Mouse (Mus musculus): ENCODE data around the gene Hunk.

DNA sequence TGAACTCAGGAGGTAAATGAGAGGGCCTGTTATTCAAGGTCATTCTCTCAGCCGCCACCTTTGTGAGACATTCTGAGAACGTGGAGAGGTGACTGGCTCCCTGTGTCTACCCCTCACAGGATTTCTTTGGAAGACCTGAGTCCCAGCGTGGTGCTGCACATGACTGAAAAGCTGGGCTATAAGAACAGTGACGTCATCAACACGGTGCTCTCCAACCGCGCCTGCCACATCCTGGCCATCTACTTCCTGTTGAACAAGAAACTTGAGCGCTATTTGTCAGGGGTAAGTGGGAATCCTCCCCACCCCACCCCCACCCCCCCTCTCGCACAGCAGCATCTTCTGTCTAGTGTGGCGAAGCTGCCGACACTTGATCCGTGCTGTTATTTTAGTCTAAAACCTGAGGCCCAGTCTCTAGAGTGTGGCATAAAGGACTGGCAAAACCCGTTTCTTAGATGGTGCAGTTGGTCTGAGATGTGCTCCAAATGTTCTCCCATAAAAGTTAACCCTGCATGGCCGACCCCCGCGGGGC, 90.0 kb downstream of the Hunk start:
- no peak for TF ChIP-seq CTCF (IDR thresholded peaks at IDR 0.05; ENCODE audit: control insufficient read depth, insufficient read depth, insufficient read length)
- TF ChIP-seq CEBPB (IDR thresholded peaks at IDR 0.05; ENCODE audit: low read depth), result no peak
- TF ChIP-seq FOSL1 (IDR thresholded peaks at IDR 0.05; ENCODE audit: insufficient read depth, low read length, poor library complexity, severe bottlenecking), result no peak
- TF ChIP-seq MYOD1 (IDR thresholded peaks at IDR 0.05; ENCODE audit: control insufficient read depth, insufficient read length, low read depth), result no peak
